Mouse (Mus musculus) limb, embryonic 10.5 days (tissue): ENCODE data around the gene Csad. TPM values are rescaled to one million over a fixed set of nuclear protein-coding genes. Genes with fewer than 3 reads are reported as not detected.

Experiments
- DNase-seq: peaks from one replicate; pipeline ENCODE4 v3.0.0-alpha.2; 2017; ENCODE audit warnings: low spot score
- H3K27ac ChIP-seq: fragments of 300-500 bp; sonication (generic); 2 replicates; pipeline ENCODE4 v1.5.1; 2016; ENCODE audit warnings: mild to moderate bottlenecking
- H3K27me3 ChIP-seq: fragments of 300-500 bp; sonication (generic); 2 replicates; pipeline ENCODE4 v1.6.1; 2016; ENCODE audit warnings: low read depth, mild to moderate bottlenecking; ENCODE audit not compliant: poor library complexity, severe bottlenecking
- H3K36me3 ChIP-seq: fragments of 300-500 bp; sonication (generic); 2 replicates; pipeline ENCODE4 v1.6.1; 2016; ENCODE audit warnings: mild to moderate bottlenecking, moderate library complexity
- H3K4me1 ChIP-seq: fragments of 300-500 bp; sonication (generic); 2 replicates; pipeline ENCODE4 v1.6.1; 2016
- H3K4me3 ChIP-seq: fragments of 300-500 bp; sonication (generic); 2 replicates; pipeline ENCODE4 v1.5.1; 2016; ENCODE audit warnings: mild to moderate bottlenecking, moderate library complexity
- H3K9me3 ChIP-seq: fragments of 300-500 bp; sonication (generic); replicated peaks from 2 replicates; pipeline ENCODE4 v1.6.1; 2016; ENCODE audit warnings: mild to moderate bottlenecking
- WGBS: fragments of 180-500 bp; shearing (Covaris S2); methylation state at CpG from one replicate; pipeline ENCODE4 v1.1.7; 2016; 5-methylcytosine and 5-hydroxymethylcytosine counted together
- polyA plus RNA-seq: library from polyadenylated mRNA; unstranded; fragments of >200 nt; fragmentation: Nextera tagmentation; extraction: Ambion mirVana; gene quantifications from 2 replicates; pipeline ENCODE4 v1.2.1, GENCODE M21; 2016

The Csad gene
- polyA plus RNA-seq, 1 experiment from 2014 or later = 55.0 TPM

- H3K36me3 ChIP-seq = peaks cover 79% of the 10 kb centered on the region
- no peaks in the 10 kb centered on the region for H3K27me3 ChIP-seq
- no peak overlapping the region for H3K27ac ChIP-seq
- H3K9me3 ChIP-seq = no peaks in the 10 kb centered on the region
- H3K4me1 ChIP-seq = peaks cover 26% of the 10 kb centered on the region
- DNase-seq = no peak
- H3K4me3 ChIP-seq = no peak overlapping the region
- WGBS = 91% methylated on average over 3 of the region's 3 CpGs
Measured at GRCm38 (mm10) chr15:102207351-102207750, 2.8 kb upstream of the Csad start.

DNA sequence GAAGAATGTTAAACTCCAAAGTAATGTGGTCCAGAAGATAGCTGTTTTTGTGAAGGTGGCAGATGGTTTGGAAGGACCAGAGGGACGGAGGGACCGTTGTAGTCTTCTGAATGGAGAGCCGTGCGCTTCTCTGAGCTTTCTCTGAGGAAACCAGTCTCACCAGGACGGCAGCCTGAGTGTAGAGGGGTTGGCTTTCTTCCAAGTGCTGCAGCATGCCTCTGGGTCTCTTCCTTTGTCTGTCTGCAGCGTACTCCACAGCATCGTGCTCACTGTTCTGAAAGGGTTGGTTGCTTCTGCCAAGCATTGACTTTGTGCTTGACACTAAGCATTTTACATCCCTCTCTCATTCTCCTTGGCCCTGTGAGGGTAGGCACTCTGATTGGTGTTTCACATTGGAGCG is 1.3 kb upstream of the Csad start:
- 88% methylated on average over 8 of the region's 8 CpGs for WGBS

DNA sequence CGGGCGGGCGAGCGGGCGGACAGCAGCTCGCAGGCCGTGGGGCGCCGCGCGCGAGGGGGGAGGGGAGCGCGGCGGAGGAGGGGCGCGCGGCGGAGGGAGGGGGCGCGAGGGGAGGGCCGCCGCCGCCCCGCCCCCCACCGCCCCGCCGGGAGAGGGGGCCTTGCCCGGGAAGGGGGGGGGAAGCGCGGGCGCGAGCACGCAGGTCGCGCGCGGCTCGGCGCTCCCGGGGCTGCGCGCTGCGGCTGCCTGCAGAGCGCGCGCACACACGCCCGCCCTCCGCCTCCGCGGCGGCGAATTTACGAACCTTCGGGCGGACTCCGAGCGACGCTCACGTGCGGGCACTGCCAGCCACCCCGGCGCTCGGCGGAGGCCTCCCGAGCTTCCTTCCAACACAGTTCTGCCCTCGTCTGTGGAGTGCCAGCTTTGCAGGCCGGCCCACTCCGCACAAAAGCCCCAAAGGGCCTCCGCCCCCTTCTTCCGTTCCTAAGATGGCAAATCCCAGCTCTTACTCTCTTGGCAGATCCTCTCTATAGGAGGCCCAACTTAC is 616 bp downstream of the Csad start:
- Histone ChIP-seq H3K9me3 (no peaks in the 10 kb centered on the region), H3K27me3 (no peaks in the 10 kb centered on the region), H3K4me1 (peaks cover 27% of the 10 kb centered on the region), H3K36me3 (peaks cover 59% of the 10 kb centered on the region), H3K4me3 (peak overlapping the region; percentile 82), H3K27ac (peak overlapping the region; percentile 99)
- WGBS = under 1% methylated on average over 34 of the region's 72 CpGs
- DNase-seq = no peak

More for the DNA sequence above, 1.3 kb upstream of the Csad start:
- peaks cover 27% of the 10 kb centered on the region for H3K4me1 ChIP-seq
- no peak for DNase-seq
- peak overlapping the region; percentile 82 for H3K4me3 ChIP-seq
- H3K27ac ChIP-seq = peak overlapping the region; percentile 30; the same call in 1 of the 2 replicates
- H3K27me3 ChIP-seq = no peaks in the 10 kb centered on the region
- H3K36me3 ChIP-seq = peaks cover 64% of the 10 kb centered on the region
- no peaks in the 10 kb centered on the region for H3K9me3 ChIP-seq

GRCm38 (mm10) chr15:102202971-102203834 is 1.3 kb downstream of the Csad start, which contains the start of gene Zfp740:
Gene Zfp740 (plus strand): TSS chr15:102203249.
- peak; percentile 98 for DNase-seq
- H3K27me3 ChIP-seq = no peaks in the 10 kb centered on the region
- H3K4me1 ChIP-seq = peaks cover 27% of the 10 kb centered on the region
- H3K4me3 ChIP-seq = peak within 1 kb of the TSS; percentile 82
- peaks cover 55% of the 10 kb centered on the region for H3K36me3 ChIP-seq
- 1% methylated on average over 64 of the region's 68 CpGs for WGBS
- H3K27ac ChIP-seq = peak within 1 kb of the TSS; percentile 99
- H3K9me3 ChIP-seq = no peaks in the 10 kb centered on the region

GRCm38 (mm10) chr15:102198841-102199240 is 5.7 kb downstream of the Csad start:
- Histone ChIP-seq H3K27me3 (no peaks in the 10 kb centered on the region), H3K4me3 (no peak overlapping the region), H3K9me3 (no peaks in the 10 kb centered on the region), H3K4me1 (peaks cover 8% of the 10 kb centered on the region), H3K36me3 (peaks cover 21% of the 10 kb centered on the region), H3K27ac (no peak overlapping the region)
- WGBS = 85% methylated on average over 4 of the region's 4 CpGs
- no peak for DNase-seq

DNA sequence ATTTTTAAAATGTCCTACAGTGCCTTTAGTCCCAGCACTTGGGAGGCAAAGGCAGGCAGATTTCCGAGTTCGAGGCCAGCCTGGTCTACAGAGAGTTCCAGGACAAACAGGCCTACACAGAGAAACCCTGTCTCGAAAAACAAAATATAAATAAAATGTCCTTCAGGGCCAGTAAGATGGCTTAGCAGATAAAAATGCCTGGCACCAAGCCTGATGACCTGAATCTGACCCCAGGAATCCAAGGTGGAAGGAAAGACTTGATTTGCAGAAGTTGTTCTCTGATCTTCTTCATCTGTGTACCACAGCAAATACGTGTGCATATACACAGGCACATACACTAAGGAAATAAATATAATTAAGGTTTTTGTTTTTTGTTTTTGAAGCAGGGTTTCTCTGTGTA is 9.2 kb downstream of the Csad start:
- DNase-seq = no peak
- 85% methylated on average over 4 of the region's 4 CpGs for WGBS

GRCm38 (mm10) chr15:102194439-102194838 is 10.1 kb downstream of the Csad start:
- H3K36me3 ChIP-seq = peaks cover 11% of the 10 kb centered on the region
- whole genome bisulfite sequencing = 90% methylated on average over 4 of the region's 4 CpGs
- H3K9me3 ChIP-seq = no peaks in the 10 kb centered on the region
- no peaks in the 10 kb centered on the region for H3K27me3 ChIP-seq
- peaks cover 5% of the 10 kb centered on the region; the same call in 1 of the 2 replicates for H3K4me1 ChIP-seq
- H3K4me3 ChIP-seq = no peak overlapping the region
- DNase-seq = no peak
- H3K27ac ChIP-seq = no peak overlapping the region

More for the DNA sequence above, 9.2 kb downstream of the Csad start:
- Histone ChIP-seq H3K9me3 (no peaks in the 10 kb centered on the region), H3K27ac (no peak overlapping the region), H3K27me3 (no peaks in the 10 kb centered on the region), H3K4me1 (peaks cover 5% of the 10 kb centered on the region; the same call in 1 of the 2 replicates), H3K36me3 (peaks cover 16% of the 10 kb centered on the region), H3K4me3 (no peak overlapping the region)

- Histone ChIP-seq H3K27ac (no peak overlapping the region), H3K4me1 (peaks cover 6% of the 10 kb centered on the region; the same call in 1 of the 2 replicates), H3K4me3 (no peak overlapping the region), H3K36me3 (peaks cover 4% of the 10 kb centered on the region; the same call in 1 of the 2 replicates), H3K27me3 (no peaks in the 10 kb centered on the region), H3K9me3 (no peaks in the 10 kb centered on the region)
- 88% methylated on average over 4 of the region's 4 CpGs for WGBS
- DNase-seq = no peak
Measured at GRCm38 (mm10) chr15:102193652-102194051, 10.9 kb downstream of the Csad start.

DNA sequence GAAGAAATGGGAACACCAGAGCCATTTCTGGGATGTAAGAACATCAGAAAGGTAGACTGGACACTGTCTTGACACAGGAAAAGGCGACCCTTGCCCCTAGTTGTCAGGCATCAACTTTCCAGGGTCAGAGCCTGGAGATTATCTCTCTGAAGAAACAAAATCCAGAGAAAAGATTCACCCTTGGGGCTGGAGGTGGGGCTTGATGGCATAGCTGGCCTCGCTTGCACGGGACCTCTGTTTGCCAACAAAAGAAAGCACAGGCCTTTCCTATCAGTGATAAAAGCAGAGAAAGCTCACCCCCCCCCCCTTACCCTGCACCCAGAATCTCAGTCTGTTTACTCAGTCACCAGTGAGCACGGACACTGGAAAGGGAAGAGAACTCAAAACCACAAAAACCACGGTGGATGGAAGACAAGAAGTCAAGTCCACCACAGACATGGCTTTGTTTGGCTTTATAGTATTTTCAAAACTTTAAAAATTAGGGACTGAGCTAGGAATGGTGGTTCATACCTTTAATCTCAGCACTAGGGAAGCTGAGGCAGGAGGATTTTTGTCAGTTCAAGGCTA is 11.6 kb downstream of the Csad start:
- Histone ChIP-seq H3K27ac (no peak overlapping the region), H3K36me3 (peaks cover 9% of the 10 kb centered on the region; the same call in 1 of the 2 replicates), H3K4me3 (no peak overlapping the region), H3K4me1 (peaks cover 12% of the 10 kb centered on the region; the same call in 1 of the 2 replicates), H3K27me3 (no peaks in the 10 kb centered on the region), H3K9me3 (no peaks in the 10 kb centered on the region)
- DNase-seq = no peak
- 66% methylated on average over 5 of the region's 5 CpGs for WGBS

DNA sequence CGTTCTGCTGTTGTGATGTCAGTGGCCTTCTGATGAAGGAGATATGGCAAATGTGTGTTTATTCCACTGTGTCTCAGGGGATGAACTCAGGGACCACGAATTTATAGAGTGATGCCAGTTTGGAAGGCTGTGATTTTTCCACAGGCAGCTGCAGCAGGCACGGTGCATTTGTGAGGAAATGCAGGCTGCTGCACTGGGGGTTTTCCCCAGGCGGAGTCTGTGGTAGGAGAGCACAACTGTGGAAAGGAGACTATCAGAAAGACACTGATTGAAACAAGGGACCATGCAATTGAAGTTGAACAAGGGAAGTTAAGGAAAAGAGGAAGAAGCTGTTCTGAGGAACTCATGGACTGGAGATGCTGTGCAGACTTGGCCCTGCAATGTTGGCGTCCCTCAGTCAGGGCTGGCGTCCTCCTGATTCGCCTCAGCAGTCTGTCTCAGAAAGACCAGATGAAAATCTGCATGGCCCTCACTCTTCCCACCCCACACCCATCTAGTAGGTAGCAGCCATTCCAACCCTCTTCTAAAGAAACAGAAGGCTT is 12.2 kb downstream of the Csad start:
- Histone ChIP-seq H3K27ac (no peak overlapping the region), H3K4me3 (no peak overlapping the region), H3K27me3 (no peaks in the 10 kb centered on the region), H3K36me3 (peaks cover 14% of the 10 kb centered on the region), H3K4me1 (peaks cover 13% of the 10 kb centered on the region; the same call in 1 of the 2 replicates), H3K9me3 (no peaks in the 10 kb centered on the region)
- DNase-seq = no peak
- 80% methylated on average over 7 of the region's 7 CpGs for WGBS

DNA sequence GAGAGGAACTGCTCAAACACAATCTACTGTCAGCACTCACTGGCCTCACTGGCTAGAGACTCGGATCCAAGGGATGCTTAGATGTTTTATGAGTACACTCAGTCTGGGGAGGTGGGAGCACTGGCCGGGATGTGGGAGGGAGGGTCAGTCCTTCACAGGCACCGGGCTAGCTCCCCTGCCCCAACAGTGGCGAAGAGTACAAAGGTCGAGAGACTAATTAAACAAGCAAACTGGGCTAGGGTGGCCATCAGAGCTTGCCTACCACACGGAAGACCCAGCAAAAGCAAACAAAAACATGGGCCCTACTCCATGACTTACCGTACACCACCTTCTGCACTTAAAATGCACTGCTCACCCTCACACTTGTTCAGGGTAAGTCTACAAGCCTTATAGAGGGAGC is 12.8 kb downstream of the Csad start:
- no peak overlapping the region for H3K27ac ChIP-seq
- H3K27me3 ChIP-seq = no peaks in the 10 kb centered on the region
- peaks cover 21% of the 10 kb centered on the region for H3K36me3 ChIP-seq
- WGBS = 60% methylated on average over 7 of the region's 7 CpGs
- no peak overlapping the region for H3K4me3 ChIP-seq
- H3K4me1 ChIP-seq = peaks cover 13% of the 10 kb centered on the region; the same call in 1 of the 2 replicates
- DNase-seq = no peak
- no peaks in the 10 kb centered on the region for H3K9me3 ChIP-seq

DNA sequence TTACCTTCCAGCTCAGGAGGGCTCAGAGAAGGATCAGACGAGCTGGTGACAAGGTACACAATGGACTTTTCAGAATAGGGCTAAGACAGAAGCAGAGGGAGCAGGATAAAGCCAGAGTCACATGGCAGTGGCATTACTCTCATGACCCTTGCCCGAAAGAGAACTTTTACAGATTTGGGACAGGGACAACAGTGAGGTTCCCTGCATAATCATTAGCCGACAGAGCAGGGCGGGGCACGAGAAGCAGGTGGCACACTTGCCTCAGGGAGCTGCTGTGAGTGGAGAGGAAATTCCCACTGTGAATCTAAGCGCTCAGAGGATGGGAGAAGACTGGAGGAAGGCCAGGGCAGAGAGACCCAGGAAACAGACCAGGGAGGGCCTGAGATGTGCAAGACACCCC is 15.6 kb downstream of the Csad start:
- no peak overlapping the region for H3K4me3 ChIP-seq
- H3K27me3 ChIP-seq = no peaks in the 10 kb centered on the region
- no peaks in the 10 kb centered on the region for H3K9me3 ChIP-seq
- peak overlapping the region; percentile 56; the same call in 1 of the 2 replicates for H3K27ac ChIP-seq
- 70% methylated on average over 6 of the region's 6 CpGs for WGBS
- H3K36me3 ChIP-seq = peaks cover 40% of the 10 kb centered on the region
- no peak for DNase-seq
- peaks cover 13% of the 10 kb centered on the region; the same call in 1 of the 2 replicates for H3K4me1 ChIP-seq
